Mouse (Mus musculus): ENCODE data around the gene Arhgef10l.
A peak's percentile ranks its signal among the peaks of the same experiment; 100 is the strongest.

Gene Arhgef10l

GRCm38 (mm10) chr4:140694551-140695060, 28.8 kb upstream of the Arhgef10l start:
- DNase-seq (ENCODE audit: low spot score), result no peak

DNA sequence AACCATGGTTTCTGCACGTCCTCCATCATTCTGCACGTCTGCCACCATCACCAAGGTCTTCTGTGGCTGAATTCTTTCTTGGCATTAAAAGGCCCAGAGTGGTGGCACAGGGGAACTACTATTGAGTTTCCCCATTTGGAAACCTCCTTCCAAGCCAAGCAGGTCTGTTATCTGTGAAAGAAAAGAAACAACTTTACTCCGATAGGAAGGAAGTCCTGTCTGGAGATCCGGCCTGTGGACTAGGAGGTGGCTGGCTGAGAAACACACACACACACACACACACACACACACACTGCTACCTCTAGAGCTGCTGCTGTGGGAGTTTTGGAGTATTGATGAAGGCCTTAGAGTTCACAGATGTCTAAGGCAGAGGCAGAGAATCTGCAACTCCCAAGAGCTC, 27.7 kb upstream of the Arhgef10l start:
- no peak for DNase-seq (ENCODE audit: low spot score)

GRCm38 (mm10) chr4:140691481-140691880, 25.7 kb upstream of the Arhgef10l start:
- DNase-seq (ENCODE audit: low spot score), result no peak

GRCm38 (mm10) chr4:140689873-140690655, 24.3 kb upstream of the Arhgef10l start:
- DNase-seq (ENCODE audit: low spot score), result no peak

DNA sequence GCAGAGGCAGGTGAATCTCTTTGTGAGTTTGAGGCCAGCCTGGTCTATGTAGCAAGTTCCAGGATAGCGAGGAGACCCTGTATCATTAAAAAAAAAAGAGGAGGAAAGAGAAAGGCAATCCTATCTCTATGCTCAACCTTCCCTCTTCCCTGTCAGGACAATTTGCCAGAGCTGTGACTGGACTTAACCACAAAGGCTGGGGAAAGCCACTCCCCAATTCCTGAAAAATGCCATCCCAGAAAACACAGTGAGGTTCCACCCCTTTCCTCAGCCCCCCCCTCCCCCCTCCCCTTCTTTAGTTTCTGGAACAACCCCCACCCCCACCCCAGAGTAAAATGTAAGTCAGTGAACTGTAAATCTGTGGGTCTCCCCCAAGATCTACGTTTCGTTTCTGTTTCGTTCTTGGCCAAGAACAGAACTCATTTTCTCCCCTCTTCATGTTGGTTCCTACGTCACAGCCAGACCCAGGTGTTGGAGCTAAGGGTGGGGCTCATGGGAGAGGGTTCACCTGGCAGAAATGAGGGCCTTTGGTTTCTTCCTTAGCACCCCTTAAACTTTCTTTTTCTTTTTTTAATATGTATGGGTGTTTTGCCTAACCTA, 23.1 kb upstream of the Arhgef10l start:
- DNase-seq (ENCODE audit: low spot score), result no peak

- DNase-seq (ENCODE audit: low spot score), result no peak
These were observed 22.4 kb upstream of the Arhgef10l start for GRCm38 (mm10) chr4:140688044-140688825.

GRCm38 (mm10) chr4:140684881-140685303, 19.1 kb upstream of the Arhgef10l start:
- DNase-seq (ENCODE audit: low spot score), result no peak

- no peak for DNase-seq (ENCODE audit: low spot score)
These were observed 18.5 kb upstream of the Arhgef10l start for GRCm38 (mm10) chr4:140684141-140684871.

DNA sequence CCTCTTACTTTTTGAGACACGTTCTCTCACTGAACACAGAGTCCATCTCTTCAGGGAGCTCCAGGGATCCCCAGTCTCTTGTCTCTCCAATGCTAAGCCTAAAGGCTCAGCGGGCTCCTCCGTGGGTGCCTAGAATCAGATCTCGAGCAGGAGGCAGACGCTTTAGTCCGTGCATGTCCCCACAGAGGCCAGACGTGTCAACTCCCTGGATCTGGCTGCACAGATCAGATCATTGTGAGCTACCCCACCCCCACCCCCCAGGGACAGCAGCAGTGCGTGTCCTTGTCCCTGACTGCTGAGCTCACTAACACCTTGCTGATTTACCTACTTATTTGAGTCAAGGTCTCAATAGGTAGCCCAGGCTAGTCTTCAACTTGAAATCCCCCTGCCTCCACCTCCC, 17.8 kb upstream of the Arhgef10l start:
- no peak for DNase-seq (ENCODE audit: low spot score)

GRCm38 (mm10) chr4:140680731-140681397, 15.1 kb upstream of the Arhgef10l start:
- DNase-seq (ENCODE audit: low spot score), result no peak

DNA sequence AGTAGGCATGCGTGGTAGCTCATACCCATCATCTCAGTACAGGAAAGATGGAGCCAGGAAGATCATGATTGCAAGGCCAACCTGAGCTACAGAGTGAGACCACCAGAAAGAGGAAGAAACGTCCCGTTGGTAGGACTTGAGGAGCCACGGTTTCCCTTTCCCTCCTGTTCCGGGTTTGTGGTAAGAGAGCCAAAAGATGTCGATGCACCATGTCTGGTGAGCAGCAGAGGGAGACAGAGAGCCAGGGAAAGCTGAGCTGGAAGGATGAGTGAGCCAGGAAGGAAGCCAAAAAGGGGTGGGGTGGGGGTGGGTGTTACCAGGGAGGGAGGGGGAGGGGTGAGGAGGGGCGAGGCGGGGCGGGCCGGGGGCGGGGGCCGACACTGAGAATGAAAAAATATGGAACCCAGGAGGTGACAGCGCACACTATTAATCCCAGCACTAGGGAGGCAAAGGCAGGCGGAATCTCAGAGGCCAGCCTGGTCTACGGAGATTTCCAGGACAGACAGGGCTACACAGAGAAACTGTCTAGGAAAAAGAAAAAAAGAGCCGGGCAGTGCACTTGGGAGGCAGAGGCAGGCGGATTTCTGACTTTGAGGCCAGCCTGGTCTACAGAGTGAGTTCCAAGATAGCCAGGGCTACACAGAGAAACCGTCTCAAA, 14.0 kb upstream of the Arhgef10l start:
- DNase-seq (ENCODE audit: low spot score), result peak; percentile 32

GRCm38 (mm10) chr4:140679038-140679437, 13.2 kb upstream of the Arhgef10l start:
- DNase-seq (ENCODE audit: low spot score), result peak; percentile 33

GRCm38 (mm10) chr4:140674345-140674926, 8.6 kb upstream of the Arhgef10l start:
- DNase-seq (ENCODE audit: low spot score), result peak; percentile 74

- DNase-seq (ENCODE audit: low spot score), result no peak
These were observed 7.9 kb upstream of the Arhgef10l start for GRCm38 (mm10) chr4:140673527-140674264.

DNA sequence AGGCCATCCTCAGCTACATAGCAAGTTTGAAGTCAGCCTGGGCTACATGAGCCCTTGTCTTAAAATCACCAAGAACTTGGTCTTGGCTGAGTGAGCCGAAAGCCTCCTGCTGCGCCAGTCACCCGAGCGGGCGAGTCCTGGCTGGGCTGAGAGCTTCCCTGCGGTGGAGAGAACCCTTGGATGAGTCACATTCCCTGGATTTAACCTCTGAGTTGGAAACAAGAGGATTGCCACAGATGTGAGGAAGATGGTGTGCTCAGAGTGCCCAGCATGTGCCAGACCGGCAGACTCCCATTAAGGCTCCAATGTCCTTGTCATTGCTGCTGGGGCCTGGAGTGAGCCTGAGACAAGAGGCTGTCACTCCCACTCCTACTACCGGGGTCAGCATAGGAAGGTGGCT, 2.0 kb upstream of the Arhgef10l start:
- DNase-seq (ENCODE audit: low spot score), result no peak

- no peak for DNase-seq (ENCODE audit: low spot score)
These were observed 759 bp downstream of the Arhgef10l start for GRCm38 (mm10) chr4:140665053-140665452.

DNA sequence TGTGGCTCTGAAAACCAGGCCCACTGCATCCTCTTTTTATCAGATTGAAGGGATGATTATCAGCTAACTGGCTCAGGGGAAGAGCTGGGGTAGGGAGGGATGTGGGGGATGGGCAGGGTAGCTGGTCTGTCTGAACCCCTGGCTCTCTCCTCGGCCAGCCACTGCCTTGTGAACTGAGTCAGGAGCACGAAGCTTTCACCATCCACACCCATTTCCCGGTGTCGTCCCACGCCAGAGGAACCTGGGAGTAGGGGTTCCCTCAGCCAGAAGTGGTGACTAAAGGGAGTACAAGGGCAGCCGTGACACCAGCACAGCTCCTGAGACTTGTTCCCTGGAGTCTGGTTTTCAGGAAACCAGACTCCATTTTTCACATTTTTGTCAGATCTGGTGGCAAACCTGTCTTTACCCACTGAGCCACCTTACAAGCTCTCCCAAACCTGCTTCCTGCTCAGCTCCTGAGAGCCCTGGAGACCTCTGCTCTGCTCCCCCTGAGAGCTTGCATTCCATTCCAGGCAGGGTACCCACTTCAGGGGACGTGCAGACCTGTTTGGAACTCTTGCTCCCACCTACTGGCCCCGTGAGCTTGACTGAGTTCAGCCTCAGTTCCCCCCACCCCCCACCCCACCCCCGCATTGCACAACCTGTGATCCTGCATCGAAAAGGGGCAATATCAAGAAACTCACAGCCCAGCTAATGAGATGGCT, 2.8 kb downstream of the Arhgef10l start:
- DNase-seq (ENCODE audit: low spot score), result no peak

DNA sequence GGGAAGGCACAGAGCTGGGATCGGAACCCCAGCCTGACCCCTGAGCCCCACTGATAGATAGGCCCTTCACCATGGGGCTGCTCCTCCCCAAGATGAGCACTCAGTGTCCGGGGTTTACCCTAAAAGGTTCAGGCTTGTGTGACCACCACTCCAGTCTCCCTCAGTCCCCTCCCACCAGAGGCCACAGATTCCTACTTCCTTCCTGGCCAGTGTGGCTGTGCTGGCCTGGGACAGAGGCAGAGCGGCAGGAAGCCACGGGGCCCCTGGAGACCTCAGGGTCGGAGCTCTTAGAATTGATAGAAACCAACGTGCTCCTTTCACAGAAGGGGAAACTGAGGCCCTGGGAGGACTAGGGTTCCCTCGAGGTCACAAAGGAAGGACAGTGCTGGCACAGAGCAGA, 3.4 kb downstream of the Arhgef10l start:
- DNase-seq (ENCODE audit: low spot score), result no peak

DNA sequence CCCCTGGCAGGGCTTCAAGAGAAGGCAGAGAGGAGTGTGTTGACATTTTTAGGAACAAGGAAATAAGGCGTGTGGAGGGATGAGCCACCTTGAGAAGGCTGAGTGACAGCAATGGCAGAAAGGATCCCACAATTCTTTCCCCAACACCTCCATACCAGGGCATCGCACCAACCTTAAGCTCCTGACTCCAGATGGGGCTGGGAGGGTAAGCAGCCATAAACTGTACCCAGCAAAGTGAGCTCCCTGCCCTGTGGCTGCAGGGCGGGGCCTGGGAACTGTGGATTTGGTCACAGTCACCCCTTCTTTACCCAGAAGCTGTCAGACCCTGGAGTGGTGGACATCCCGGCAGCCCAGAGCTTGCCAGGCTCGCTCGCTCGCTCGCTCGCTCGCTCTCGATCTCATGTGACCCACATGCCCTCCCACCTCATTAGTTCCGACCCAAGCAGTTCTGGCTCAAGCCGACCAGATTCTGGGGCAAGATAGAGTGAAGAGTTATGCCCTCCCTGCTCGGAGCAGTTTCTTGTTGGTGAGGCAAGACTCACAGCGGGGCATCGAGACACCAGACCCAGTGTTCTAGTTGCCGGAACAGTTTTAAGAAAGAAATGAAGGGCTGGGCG, 4.3 kb downstream of the Arhgef10l start:
- DNase-seq (ENCODE audit: low spot score), result no peak
